Mouse (Mus musculus): ENCODE measurements around the gene Foxp1.

The Foxp1 gene

GRCm38 (mm10) chr6:99522359-99523108 is at the start of gene Foxp1:
Gene Foxp1 (minus strand): TSS chr6:99522721.
- peak; percentile 58 to 72 for DNase-seq (ENCODE audit: low spot score in 2 of 2)

GRCm38 (mm10) chr6:99572071-99572470 is 49.5 kb upstream of the Foxp1 start:
- DNase-seq (ENCODE audit: low spot score in 2 of 2), result peak; percentile 26 to 42

DNA sequence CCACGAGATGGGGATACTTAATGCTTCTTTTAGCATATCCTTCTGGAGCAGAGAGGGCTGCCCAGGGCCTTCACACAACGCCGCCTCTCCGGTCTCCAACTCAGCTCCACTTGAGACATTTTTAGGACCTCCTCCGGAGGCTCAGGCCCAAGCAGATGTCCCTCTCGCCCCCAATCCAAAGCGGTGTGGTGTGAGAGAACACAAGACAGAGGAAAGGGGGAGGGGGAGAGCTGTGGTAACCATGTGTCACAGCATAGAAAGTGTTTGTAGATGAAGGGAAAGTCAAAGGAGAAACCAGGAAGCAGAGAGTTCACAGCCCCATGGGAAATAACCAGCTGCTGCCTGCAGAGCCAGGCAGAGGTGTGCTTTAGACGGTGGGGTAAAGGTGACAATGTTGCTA is 44.4 kb upstream of the Foxp1 start:
- DNase-seq (ENCODE audit: low spot score in 2 of 2), result peak; percentile 47 to 55

DNA sequence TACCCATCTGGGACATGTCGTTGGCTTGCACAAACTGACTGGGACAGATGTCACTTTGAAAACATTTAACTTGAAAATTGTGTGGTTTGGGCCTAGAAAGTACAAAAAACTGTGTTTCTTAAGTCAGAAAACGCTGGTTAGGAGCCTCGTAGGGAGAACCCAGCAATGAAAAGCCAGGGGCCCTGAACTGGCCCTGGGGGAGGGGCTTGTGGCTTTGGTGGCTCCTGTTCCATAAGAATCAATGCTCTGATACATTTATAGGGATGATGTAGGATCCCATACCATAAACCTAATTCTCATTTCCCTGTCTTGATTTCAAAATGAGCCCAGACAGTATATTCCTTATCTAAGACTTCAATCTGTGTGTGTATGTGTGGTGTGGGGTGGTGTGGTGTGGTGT is 42.2 kb upstream of the Foxp1 start:
- no peak for DNase-seq (ENCODE audit: low spot score in 2 of 2)

GRCm38 (mm10) chr6:99556950-99557349 is 34.4 kb upstream of the Foxp1 start:
- DNase-seq (ENCODE audit: low spot score in 2 of 2), result no peak

- DNase-seq (ENCODE audit: low spot score in 2 of 2), result no peak
These were observed 30.3 kb upstream of the Foxp1 start for GRCm38 (mm10) chr6:99552816-99553215.

DNA sequence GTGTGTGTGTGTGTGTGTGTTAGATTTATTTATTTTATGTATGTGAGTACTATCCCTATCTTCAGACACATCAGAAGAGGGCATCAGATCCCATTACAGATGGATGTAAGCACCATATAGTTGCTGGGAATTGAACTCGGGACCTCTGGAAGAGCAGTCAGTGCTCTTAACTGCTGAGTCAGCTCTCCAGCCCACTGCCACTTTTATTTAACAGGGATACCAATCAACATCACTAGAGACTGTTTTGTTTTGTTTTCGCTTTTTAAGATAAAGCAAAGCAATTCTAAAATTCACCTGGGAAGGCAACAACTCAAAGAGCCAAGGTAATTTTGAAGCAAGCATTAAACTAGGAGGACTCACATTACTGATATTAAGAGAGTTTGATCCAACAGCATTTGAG is 23.9 kb upstream of the Foxp1 start:
- DNase-seq (ENCODE audit: low spot score in 2 of 2), result no peak

DNA sequence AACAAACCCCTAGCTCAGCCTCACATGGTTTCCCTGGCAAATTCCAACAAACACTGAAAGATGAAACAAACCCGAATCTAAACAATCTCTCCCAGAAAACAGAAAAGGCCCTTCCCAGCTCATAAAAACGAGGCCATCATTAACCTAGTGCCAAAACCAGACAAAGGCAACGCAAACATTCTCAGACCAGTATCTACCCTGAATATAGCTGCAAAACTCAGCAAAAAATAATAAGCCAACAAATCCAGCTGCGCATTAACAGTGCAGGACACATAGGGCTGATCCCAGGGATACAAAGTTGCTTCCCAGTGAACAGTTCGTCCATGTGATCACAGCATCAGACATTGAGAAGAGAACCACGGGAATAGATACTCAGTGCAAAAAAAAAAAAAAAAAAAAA is 22.9 kb upstream of the Foxp1 start:
- DNase-seq (ENCODE audit: low spot score in 2 of 2), result no peak

GRCm38 (mm10) chr6:99541105-99541504 is 18.6 kb upstream of the Foxp1 start:
- no peak for DNase-seq (ENCODE audit: low spot score in 2 of 2)

GRCm38 (mm10) chr6:99540653-99541052 is 18.1 kb upstream of the Foxp1 start:
- no peak for DNase-seq (ENCODE audit: low spot score in 2 of 2)

GRCm38 (mm10) chr6:99540146-99540545 is 17.6 kb upstream of the Foxp1 start:
- no peak for DNase-seq (ENCODE audit: low spot score in 2 of 2)

GRCm38 (mm10) chr6:99538194-99538941 is 15.8 kb upstream of the Foxp1 start:
- DNase-seq (ENCODE audit: low spot score in 2 of 2), result no peak

DNA sequence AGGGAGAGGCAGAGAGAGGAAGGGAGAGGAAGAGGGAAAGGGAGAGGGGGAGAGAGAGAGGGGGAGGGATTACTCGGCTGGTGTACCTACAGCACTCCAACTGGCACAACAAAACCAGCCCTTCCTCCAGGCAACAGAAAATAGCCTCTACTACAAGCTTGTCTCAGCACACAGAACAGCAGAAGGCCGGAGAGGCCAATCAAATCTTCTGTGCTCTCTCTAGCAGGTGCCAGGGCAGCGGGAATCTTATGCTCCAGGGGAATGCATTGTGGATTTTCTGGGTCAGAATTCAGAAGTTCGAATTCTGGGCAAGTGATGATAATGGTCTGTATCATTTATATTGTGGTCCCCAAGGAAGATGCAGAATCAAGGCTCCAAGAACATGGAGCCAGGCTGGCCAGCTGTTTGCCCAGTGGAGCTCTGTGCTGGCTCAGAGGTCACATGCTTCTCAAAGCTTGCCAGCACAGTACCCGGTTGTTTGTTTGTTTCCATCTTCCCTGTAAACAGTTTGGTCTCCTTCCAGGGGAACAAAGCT is 11.8 kb upstream of the Foxp1 start:
- DNase-seq (ENCODE audit: low spot score in 2 of 2), result no peak

DNA sequence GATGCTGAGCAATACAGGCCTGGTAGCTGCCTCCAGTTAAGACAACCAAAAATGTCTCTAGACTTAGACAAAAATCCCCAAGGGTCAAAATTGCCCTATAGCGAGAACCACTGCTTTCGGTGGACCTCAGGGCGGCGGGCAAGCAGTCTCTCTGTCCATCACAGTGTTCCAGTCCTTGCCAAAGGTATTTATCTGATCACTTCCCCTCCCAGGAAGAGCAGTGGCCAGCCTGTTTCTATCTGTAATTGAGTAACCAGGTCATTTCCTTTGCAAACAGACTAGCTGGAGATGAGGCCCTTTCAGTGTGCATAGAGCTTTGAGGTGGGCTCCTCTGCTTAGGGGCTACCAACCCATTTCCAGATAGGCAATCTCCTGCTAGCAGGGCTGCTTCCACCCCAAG is 9.9 kb upstream of the Foxp1 start:
- DNase-seq (ENCODE audit: low spot score in 2 of 2), result no peak

DNA sequence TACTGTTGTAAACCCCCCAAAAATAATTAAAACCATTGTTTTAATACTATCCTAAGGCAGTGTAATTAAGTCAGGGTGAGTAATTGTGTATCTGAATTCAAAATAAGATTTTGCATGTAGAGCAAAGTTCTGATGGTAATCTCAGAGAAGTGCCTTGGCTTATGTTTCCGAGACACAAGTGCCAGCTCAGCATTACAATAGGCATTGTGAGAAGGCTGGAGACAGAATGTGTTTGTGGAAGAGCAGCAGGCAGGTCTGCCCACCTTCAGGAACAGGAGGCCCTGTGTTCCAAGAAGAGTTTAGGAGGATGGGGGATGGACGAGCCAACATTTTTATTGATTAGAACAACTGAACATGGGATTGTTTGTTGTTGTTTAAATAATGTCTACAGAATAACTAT is 6.5 kb upstream of the Foxp1 start:
- no peak for DNase-seq (ENCODE audit: low spot score in 2 of 2)

GRCm38 (mm10) chr6:99527457-99528105 is 5.1 kb upstream of the Foxp1 start:
- no peak for DNase-seq (ENCODE audit: low spot score in 2 of 2)

GRCm38 (mm10) chr6:99525351-99525750 is 2.8 kb upstream of the Foxp1 start:
- DNase-seq (ENCODE audit: low spot score in 2 of 2), result peak in 1 of 2 experiments; percentile 34

- DNase-seq (ENCODE audit: low spot score in 2 of 2), result no peak
These were observed 1.3 kb upstream of the Foxp1 start for GRCm38 (mm10) chr6:99523679-99524370.

- DNase-seq (ENCODE audit: low spot score in 2 of 2), result peak; percentile 67 to 77
These were observed 650 bp upstream of the Foxp1 start for GRCm38 (mm10) chr6:99523109-99523632.

- DNase-seq (ENCODE audit: low spot score in 2 of 2), result peak; percentile 45 to 50
These were observed 721 bp downstream of the Foxp1 start for GRCm38 (mm10) chr6:99521641-99522358.
